Mouse (Mus musculus) naive thymus-derived CD4-positive, alpha-beta T cell, adult 2 months (primary cell): ENCODE results near the gene Tll1.
"Not testable (repeated sequence)": the region's sequence is repeated elsewhere in the genome, so short reads cannot be mapped to it uniquely, and the experiment has no call there.

Source experiments
- DNase-seq: peaks from one replicate; pipeline ENCODE4 v3.0.0-alpha.2; 2011; ENCODE audit warnings: low read depth

Gene Tll1

DNA sequence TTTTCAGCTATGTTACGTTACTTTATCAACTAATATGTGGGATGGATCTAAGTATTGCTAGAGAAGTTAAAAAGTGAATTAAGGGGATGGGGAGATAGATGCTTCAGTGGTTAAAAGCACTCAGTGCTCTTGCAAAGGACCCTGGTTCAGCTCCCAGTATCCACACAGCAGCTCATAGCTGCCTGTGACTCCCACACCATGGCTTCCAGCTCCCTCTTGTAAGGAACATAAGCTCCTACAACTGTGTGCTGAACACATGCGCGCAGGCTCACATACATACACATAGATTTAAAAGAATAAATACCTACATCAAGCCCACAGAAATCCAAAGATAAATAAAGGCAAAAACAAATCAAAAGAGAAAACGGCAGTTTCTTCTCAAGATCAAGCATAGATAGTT lies 148.5 kb downstream of the Tll1 start:
- DNase-seq, result no peak

DNA sequence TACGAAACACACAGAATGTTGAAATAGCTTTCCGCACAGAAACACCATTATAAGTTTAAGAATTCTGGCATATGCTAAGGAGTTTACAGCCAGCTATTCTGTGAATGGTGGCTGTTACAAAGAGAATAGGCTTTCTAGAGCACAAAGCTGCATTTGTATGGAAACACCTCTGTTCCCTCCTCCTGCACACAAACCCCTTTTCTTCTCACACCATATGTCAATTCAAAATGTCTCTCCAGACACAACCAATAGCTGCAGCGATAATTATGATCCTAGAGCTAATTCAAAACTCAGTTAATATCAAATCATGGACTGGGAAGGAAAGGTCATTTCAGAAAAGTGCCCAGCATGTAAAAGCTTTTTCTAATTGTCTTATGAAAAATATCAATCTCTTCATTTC lies 157.5 kb downstream of the Tll1 start:
- DNase-seq, result no peak

DNA sequence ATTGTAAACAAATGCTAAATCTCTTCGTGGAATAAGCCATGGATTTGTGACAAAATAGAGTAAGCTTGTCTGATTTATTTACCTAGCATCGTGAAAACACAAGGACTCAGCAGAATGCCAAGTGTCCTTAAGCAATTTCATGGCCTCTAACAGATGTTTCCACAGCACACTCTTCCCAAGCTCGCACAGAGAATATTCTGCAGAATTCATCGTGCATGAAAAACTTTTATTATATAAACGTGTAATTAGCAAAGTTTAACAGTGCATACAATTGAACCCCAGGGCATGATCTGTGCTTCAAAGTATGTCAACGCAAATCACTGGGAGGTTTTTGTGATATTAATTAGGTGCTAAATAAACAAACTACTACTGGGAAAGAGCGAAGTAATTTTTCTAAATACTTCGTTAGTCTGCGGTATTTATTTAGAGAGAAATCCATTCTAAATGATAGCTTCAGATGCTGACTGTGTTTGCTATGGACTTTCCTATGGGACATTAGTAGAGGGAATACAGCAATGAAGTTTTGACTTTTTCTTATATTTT lies 158.0 kb downstream of the Tll1 start:
- no peak for DNase-seq

DNA sequence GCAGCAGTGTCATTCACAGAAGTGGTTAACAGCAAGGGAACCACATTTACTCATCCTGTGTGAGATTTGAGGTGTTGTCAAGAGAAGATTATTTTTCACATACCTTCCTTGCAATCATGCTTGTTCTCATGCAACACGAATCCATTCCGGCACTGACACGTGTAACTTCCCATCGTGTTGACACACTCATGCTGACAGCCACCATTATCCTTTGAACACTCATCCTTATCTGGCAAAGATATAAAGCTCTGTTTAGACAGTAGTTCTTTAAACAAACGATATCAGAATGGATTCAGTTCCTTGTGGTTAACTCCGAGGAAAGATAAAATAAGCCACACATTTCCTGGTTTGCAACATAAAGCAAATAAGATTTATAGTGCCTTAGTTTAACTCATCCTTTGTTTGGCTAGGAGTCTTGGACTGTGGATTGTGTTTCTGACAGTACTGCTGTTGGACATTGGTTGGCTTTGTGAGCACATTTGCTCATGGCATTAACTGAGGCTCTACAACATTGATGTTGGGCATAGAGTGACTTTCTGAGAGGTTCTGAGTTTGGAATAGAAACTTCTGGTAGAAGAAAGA lies 164.7 kb downstream of the Tll1 start:
- no peak for DNase-seq

DNA sequence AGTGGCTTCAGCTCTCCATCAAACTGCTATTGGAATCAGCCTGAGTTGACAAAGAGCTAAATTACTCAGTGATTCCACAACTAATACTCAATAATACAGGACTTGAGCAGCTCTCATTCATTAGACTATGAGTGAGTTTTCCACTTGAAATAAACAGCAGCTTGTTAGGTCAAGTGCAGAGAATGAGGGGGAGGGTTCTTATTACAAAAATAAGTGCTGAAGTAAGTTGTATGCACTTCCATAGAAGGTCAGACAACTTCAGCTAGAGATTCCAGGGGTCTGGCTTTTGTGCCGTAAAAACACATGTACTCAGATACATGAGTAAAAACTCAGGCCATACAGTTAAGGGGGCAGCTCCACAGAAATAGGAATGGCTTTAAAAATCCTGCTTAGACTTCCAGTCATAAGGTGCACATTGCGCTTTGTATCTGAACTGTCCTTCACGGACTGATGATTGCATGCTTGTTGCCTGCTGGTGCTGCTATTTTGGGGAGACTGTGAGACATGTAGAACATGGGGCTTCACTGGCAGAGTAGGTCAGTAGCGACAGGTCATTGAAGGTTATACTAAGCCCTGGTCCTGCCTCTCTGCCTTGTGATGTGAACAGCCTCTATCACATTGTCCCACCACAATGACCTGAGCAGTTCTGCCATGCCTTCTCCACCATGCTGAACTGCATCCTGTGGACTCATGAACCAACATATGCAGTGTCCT lies 175.2 kb downstream of the Tll1 start:
- DNase-seq, result no peak

DNA sequence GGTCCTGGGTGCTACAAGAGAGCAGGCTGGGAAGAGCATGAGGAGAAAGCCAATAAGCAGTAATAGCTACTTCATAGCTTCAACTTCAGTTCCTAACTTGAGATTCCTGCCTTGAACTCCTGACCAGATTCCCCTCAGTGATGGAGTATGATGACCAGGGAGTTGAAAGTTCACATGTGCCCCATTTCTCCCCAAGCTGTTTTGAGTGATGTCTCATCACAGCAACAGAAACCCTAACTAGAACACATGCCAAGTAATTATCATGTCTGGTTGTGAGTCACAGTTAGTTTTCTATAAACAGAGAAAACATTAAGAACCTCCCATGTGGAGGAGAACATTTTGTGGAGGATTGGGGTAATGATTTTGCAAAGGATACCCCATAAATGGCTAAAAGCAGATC lies 176.0 kb downstream of the Tll1 start:
- DNase-seq, result no peak

DNA sequence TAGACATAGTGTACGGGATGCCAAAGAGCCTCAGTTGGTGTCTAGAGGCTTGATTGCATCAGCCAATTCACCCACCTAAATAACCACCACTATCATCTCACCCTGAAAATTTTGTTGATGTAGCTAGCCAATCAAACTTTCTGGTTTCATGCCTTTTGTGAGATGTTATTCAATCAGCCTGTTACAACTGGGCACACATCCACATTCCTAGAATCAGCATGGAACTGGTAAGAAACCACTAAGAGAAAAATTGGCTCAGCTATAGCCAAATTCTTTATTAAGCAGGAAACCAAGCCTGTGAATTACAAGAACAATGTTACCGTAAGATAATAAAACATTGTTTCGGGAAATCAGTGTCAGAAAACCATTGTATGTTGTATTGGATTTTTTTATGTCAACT lies 176.5 kb downstream of the Tll1 start:
- DNase-seq, result no peak

DNA sequence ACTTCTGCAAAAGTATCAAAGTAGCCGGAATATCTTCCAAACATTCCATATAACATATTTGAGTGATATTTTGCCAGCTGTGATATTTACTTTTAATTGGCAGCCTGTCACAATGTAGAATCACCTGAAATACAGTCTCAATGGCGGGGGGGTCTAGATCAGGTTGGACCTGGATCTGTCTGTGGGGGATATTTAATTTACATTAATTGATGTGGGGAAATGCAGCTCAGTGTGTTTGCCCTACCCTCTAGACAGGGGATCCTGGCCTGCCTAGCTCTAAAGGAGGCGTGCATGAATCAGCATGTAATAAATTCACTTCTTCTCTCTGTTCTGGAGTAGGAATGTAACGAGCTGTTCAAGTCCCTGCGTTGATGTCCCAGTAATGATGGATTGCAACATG lies 181.7 kb downstream of the Tll1 start:
- DNase-seq, result no peak

DNA sequence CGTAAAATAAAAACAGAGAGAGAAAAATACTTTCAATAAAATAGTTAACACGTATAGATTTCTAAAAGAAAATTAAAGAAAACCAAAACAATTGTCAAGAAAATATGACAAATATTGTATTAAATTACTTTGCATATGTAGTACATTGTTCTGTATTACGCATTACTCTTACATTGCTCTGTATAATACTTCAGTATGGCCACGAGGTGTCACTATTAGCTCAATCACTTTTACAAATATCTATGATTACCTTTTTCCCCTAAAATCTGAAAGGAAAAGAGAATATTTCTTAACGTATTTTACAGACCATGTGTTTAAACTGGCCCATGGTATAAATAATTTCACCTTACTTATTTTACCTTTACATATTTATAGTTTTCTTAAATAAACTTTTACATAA lies 182.5 kb downstream of the Tll1 start:
- DNase-seq, result no peak

DNA sequence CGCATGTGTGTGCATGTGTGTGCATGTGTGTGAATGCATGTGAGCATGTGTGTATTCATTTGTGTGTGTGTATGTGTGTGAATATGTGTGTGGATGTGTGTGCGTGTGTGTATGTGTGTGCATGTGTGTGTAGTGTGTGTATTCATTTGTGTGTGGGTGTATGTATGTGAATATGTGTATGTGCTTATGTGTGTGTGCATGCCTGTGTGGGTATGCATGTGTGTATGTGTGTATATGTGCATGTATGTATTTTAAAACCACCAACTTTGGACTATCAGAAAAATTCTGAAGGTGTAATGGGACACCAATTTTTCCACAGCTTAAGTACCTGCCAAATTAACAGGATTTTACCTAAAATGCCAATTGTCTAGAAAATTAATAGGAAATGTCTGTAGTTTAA lies 183.0 kb downstream of the Tll1 start:
- DNase-seq, result no peak

DNA sequence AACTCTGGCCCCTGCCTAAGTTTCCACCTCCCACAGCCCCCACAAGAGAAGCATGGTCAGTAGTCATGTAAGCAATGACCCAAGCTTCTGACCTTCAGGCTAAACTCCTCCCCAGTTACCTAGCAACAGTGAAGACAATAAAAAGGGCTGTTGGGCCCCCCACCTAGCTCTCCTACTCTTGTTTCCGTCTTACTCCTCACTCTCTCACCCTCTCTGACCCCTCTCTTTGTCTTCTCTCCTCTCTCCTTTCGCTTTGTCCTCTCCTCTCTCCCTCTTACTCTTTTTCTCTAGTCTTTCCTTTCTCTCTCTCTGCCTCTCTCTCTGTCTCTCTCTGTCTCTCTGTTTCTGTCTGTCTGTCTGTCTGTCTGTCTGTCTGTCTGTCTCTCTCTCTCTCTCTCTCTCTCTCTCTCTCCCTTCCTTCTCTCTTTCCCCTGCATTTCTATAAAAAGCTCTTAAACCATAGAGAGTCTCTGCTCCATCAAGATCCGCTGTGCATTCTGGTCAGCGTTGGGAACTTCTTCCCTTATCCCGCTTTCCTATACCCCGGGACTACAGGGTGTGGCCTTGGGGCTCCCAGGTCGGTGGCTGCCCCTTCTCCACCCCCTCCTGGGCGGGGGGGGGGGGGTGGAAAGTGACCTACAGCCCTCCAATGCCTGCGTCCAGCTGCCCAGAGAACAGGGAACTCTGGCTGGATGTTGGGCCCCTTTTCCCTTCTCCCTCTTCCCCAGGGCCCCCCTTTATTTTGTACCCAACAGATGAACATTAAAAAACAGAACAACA lies 235.3 kb downstream of the Tll1 start:
- DNase-seq, result not testable (repeated sequence)
